Mouse (Mus musculus) adrenal gland, adult 8-10 months (tissue): ENCODE results near the gene Rasgef1c. TPM values are rescaled to one million over a fixed set of nuclear protein-coding genes. Genes with fewer than 3 reads are reported as not detected.

Experiments
- DNase-seq: peaks from one replicate; pipeline ENCODE4 v3.0.0; 2022
- total RNA-seq, 4 experiments: library from RNA; stranded (reverse); gene quantifications; 2 replicates each; pipeline ENCODE4 v1.2.4; 2022

Rasgef1c gene
- total RNA-seq, 4 experiments from 2014 or later: 0.67 to 1.1 (median 0.82) TPM

DNA sequence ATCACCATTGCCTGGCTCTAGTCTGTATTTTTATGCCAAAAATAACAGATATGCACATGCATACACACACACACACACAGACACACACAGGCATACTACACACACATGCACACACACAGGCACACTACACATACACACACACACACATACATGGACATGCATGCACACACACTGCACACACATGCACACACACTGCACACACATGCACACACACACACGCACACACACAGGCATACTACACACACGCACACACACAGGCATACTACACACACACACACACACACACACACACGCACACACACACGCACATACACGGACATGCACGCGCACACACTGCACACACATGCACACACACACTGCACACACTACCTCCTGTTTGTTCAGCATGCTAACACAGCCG, 77.3 kb downstream of the Rasgef1c start:
- no peak for DNase-seq

DNA sequence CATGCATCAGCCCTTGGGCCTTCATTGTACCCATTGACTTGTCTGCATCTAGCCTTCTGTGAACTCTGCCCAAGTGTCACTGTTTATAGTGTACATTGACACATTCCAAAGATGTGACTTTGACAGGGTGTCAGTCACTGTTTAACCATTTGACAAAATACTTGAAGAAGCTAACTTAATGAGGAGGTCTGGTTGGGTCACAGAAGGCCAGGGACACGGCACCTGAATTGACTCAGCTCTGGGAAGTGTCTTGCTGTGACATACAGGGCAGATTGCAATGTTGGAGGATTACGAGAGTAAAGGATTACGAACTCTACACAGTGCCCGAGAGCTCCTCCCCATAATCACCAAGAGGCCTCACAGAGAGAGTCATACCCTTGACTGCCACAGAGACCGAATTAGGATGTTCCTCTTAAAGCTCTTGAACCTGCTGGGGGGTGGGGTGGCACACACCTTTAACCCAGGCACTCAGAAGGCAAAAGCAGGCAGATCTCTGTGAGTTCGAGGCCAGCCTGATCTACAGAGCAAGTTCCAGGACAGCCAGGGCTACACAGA, 79.1 kb downstream of the Rasgef1c start:
- DNase-seq: no peak

DNA sequence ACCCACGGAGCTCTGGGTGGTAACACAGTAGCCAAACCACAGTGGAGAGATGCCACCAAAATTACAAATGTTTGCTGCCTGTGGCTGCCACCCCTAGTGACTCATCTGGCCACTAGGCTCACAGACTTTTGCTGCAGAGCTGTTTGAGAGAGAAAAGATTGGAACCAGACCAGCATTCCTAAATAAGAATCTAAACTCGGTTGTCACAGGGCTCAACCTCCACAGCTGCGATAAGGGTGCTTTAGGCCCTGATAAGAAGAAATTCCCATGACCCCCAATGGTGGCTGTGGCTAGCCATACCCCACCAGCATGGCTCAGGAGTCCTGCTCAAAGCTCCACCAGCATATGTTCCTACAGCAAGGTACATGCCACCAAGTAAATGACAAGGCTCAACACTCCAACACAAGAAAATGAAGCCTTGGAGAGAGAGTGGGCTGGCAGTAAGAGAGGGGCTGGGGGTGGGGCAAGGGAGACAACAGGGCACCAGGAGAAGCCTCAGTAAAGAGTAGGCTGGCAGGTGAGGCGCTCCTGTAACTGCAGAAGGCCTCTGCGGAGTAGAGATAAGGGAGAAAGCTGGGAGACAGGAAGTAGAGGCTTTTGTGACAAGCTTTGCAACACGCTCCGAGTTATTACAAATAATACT, 79.8 kb downstream of the Rasgef1c start:
- no peak for DNase-seq

DNA sequence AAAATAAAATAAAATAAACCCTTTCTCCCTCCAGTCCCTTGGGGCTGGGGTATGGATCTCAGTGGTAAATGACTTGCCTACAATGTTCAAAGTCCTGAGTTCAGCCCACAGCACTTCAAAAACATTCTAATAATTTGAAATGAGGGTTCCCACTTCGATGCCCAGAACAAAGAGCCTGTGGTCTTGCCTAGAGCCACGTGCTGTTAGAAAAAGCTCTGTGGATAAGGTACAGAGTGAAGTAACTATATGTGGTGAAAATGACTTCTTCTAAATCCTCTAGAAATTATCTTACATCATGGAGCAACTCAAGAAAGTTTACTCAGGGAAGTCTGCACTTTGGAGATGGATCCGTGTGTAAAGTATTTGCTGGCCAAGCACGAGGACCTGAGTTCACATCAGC, 80.5 kb downstream of the Rasgef1c start:
- DNase-seq: no peak

DNA sequence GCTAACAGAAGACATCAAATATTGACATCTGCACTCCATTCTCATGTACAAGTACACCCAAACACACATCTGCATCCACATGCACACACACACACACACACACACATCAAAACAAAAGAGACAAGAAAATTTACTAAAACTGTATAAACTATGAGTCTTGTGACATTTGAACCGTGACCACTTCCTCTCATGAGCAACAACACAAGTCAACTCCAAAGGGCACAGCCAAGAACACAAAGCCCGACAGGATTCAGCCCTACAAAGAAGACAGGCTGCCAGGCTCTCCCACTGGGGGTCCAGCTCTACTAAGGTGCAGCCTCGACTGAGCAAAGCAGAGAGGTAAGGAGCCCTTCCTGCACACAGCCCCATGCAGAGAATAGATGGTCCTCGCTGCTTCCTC, 81.2 kb downstream of the Rasgef1c start:
- DNase-seq: no peak

DNA sequence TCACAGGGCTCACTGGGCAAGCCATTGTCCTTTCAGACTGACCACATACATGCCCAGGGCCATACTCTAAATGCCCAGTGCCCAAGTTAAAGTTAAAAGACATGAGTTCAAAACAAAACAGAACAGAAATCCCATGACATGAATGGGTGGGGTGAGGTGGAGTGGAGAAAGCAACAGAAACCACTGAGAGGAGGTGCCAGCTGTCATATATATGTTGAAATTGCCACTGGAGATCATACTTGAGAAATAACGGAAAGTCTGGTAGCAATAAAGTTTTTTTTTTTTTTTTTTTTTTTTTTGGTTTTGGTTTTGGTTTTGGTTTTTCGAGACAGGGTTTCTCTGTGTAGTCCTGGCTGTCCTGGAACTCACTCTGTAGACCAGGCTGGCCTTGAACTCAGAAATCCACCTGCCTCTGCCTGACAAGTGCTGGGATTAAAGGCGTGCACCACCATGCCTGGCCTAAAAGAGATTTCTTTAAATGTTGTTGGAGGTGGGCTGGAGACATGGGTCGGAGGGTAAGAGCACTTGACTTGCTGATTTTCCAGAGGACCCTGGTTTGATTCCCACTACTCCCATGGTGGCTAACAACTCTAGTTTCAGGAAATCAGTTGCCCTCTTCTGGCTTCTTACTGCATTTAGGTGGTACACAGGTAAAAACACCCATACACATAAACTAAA, 82.4 kb downstream of the Rasgef1c start:
- no peak for DNase-seq

DNA sequence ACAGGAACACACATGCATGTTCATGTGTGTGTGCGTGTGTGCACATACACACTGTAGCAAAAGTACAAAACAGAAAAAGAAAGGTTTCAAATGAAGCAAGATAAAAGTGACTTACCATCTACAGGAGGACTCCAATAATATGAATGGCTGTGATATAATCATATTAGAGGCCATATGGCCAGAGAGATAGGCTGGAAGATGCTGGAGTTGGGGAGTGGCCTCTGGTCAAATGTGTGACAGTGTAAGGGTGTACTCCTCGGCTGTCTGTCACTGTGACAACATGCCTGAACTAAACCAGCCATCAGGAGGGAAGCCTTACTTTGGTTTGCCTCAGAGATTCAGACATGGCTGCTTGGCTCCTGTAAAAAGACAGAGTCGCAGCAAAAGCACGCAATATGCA, 83.4 kb downstream of the Rasgef1c start:
- DNase-seq: no peak

DNA sequence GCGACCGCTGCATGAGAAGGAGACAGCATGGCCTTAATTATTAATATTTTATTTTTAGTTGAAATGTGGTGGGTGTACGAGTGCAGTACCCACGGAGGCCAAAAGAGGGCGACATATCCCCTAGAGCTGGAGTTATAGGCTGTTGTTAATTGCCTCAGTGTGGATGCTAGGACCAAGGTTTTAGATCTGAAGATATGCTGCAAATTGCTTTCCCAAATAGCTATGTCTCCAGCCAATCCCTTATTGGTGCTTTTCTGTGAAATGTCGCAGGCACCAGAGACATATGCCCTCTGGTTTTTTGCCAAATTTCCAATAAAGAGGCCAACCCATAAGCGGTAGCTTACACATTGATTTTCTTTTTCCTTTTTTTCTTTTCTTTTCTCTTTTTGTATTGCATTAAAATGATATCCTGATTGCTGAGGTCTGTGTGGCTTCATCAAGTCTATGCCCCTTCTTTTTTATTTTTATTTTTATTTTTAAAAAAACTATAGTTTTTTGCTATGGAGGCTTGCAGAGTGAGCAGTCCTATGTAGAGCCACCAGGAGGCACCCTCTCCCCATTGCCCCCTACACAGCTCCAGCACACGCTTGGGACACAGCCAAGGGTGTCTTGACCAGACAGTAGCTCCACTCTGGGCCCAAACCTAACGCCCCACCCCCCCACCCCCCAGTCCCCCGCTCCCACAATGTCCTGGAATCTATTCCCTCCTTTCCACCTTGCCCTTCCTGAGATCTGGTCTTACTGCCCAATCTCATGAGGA, 84.8 kb downstream of the Rasgef1c start:
- DNase-seq: peak; percentile 21

DNA sequence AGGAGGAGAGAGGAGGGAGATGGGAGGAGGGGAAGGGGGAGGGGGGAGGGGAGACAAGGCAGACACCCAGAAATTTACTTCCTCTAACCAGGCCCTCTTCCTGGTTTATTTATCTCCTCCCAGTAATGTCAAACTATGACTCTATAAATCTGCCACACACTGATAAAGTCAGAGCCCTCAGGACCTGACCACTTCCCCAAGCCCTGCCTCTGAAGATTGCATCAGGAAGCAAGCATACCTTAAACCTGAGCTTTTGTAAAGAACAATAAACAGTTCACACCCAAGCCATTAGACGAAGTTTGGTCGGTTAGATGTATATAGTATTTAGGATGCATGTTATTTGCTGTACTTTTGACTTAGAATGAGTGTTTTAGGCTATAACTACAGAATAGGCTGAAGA, 92.9 kb downstream of the Rasgef1c start:
- DNase-seq: no peak

DNA sequence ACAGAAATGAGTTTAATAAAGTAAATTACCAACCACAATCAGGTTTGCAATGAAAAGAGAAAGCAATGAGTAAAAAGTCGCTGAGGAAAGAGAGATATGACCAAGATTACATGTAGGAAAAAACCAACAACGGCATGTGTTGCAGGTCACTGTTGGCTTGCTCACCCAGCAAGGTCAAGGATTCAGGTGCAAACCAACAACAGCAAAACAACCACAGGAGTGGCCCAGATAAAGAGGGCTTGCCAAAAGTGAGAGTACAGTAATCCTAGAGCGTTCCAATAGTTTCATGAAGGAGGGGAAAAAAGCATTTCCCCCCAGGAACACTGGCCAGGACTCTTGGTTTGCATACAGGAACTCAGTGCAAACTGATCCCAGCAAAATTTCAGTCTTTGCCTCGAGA, 94.8 kb downstream of the Rasgef1c start:
- peak; percentile 13 for DNase-seq

DNA sequence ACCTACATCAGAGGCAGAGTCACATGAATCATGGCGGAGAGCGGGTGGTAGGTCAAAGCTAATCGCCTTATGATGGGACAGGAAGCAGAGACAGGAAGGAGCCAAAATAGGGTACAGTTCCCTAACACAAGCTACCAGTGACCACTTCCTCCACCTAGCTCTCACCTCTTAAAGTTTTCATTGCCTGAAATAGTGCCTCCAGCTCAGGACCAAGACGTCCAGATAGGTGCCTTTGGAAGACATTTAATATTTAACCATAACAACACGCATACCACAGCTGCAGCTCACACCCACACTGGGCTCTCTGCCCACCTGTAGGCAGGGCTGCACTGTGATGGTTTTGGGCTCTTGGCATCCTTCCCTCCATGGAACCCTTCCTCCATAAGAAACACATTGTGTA, 95.7 kb downstream of the Rasgef1c start:
- no peak for DNase-seq

DNA sequence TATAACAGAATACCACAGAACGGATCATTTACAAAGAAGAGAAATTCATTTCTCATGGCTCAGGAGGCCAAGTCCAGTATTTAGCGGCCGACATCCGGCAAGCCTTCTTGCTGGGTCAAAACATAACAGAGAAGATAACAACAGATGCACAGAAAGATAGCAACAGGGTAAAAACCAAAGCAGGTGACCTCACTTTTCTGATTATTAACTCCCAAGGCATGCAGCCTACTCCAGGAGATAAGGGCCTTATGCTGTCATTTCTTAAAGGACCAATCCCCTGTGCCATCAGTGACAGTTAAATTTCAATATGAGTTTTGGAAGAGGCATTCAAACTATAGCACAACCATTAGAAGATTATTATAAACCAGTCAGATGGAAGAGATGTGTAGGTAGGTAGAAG, 101.2 kb downstream of the Rasgef1c start:
- DNase-seq: no peak

DNA sequence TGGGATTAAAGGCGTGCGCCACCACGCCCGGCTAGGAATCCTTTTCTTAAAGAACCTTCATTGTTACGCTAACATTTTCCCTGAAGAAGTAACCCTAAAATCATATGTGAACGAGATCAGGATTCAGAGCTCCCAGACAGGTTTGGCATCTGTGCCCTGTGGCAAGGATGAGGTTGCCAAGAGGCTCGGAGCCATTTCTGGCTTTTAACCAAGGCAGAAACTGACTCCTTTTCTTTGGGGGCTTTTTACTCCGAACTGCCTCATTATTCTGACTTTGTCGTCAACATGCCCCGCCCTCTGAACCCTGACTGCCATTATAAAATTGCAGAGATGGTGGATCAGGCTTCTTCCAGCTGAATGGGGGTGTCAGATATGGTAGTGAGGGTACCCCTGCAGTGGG, 106.1 kb downstream of the Rasgef1c start:
- no peak for DNase-seq

DNA sequence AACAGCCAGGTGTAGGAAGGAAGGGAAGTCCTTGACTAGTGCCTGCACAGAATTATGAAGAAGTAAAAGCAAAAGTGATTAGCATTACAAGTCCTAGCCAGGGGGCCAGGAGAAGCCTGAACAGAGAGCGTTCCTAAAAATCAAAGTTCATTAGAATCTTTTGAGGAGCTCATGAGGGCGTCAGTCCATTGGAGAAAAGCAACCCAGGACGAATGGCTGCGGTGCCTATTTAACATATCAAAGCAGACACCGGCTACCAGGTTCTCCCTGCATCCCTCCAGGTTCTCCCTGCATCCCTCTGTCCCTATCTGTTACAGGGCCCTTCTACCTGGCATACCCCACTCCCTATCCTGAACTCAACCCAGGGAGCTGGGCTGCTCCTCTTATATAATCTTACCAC, 106.6 kb downstream of the Rasgef1c start:
- no peak for DNase-seq

DNA sequence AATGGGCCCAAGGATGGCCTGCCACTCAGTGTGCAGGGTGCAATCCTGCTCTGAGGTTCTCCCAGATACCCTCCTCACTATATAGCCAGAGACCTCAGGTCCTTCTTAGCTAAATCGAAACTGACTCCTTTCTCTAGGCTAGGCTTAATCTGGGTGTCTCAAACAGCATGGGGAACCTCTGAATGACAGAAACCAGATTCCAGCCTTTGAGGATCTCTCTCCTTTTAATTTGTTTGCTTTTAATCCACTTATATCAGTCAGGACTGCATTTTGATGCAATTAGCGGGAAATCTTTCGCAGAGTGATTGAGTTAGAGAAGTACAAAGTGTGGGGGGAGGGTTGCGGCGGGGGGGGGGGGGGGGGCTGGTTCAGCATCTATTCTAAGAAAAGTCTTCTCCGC, 111.4 kb downstream of the Rasgef1c start:
- DNase-seq: no peak

DNA sequence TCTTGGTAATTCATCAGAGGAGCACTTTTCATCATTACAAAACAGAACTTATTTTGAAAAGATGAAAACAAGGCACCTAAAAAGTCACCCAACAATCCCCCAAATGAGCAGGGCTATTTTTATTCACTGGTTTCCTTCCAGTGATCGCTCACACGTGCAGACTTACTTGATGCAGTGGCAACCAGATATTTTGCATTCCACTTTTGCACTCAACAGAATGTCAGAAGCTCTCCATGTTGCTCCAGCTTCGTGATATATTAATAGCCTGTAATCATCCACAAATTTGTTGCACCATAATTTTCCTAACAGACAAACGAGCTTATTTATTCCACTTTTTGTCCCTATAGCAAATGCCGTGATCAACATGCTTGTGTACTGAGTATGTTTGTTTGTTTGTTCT, 114.9 kb downstream of the Rasgef1c start:
- DNase-seq: no peak

DNA sequence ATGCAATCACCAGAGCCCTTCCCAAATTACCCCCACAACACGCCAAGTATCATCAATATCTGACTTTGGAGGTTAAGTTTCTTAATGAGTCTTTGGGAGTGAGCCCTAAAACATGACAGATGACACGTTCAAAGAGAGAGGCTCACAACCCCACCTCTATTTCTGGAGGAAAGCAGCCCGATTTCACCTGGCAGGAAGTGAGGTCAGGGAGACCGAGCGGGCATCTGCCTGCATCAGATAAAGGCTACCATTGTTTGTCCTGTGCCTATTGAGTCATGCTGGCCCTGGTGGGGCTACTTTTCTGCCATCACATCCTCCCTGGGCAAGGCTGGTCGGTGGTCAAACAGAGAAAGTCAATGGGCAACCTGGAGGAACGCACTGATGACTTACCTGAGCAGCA, 115.9 kb downstream of the Rasgef1c start:
- DNase-seq: no peak

DNA sequence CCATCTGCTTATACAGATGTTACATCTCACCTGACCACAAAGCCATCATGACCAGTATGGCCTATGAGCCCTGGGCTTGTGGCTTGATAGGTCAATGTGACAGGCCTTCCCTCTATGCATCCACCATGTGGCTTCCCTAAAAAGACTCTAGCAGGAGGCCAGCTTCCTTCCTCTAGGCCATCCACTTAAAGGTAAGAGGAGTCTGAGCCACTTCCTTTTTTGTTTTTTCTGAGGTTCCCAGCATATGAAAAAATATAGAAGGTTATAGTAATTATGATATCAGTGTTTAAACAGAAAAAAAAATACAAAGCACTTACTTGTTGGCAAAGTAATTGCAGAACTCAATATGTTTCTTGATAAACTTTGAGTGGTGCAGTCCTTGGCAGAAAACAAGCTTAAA, 117.2 kb downstream of the Rasgef1c start:
- no peak for DNase-seq

DNA sequence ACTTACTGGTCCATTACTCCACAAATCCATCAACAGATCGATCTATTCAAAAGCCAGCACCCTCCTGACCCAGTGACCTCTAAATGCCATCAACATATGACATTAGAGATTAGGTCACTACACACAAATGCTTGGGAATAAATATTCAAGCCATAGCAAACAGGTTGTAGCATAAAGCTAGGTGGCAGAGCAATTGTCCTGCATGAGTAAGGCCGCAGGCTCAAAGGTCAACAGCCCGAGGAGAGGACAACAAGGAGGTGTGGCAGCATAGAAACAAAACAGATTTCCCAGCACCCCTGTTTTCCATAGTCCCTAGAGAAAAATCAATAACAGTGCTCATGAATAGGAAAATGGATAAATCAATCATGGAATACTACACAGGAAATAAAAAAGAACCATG, 120.5 kb downstream of the Rasgef1c start:
- no peak for DNase-seq

DNA sequence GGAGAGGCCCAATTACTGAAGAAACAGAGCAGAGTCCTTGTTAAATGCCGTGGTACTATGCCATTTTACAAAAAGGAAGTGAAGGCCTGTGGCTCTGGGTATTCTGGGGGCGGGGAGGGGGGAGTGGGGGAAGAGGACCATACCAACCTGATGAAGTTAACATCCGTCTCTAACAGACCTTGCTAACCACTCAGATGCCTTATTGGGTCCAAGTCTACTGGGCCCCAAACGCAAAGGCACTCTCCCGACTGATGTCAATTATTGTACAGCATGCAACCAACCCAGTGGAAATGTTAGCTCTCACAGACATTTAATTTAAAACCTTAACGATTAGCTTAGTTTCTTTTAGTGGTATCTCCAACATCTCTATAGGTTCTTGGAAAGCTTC, 122.8 kb downstream of the Rasgef1c start:
- no peak for DNase-seq

DNA sequence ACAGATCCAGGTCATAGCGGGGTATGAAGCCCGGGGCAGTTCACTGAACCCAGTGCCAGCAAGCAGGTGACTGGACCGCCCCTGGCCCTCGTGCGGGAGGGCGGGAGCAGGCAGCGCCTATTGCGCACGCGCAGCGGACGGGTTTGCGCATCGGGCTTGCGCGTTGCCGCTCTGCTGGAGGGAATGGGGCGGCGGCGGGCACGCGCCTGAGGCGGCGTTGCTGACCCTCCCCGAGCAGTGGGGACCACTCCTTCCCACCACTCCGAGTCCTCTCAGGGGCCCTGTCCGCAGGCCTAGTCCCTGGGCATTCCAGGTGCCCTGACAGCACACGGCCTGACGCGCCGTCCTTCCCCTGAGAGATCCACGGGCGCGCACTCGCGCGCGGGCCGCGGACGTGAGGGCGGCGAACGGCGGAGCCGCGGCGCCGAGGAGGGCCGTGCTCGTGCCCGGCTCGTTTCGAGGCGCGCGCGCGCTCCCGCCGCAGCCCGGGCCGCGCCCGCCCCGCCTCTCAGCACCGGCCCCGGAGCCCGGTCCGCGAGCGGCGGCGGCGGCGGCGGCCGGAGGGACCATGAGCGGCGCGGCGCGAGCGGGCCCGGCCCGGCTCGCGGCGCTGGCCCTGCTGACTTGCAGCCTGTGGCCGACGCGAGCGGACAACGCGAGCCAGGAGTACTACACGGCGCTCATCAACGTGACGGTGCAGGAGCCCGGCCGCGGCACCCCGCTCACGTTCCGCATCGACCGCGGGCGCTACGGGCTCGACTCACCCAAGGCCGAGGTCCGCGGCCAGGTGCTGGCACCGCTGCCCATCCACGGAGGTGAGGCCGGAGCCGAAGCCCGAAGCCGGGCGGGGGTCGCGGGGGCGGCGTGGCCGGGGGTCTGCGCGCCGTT, 123.4 kb downstream of the Rasgef1c start, which contains the start of gene Rnf130:
Gene Rnf130, plus strand, starts transcription at position 514 of the 888 bp plus-strand sequence.
- DNase-seq: peak; percentile 91
